Mouse (Mus musculus) hindbrain, embryonic 13.5 days (tissue): ENCODE measurements around the gene Ankrd66. TPM values are rescaled to one million over a fixed set of nuclear protein-coding genes. Genes with fewer than 3 reads are reported as not detected.

Source experiments
- ATAC-seq: fragments of 200-750 bp; cut with Nextera tagmentation; 2 replicates; pipeline ENCODE4 v1.8.0; 2017; ENCODE audit warnings: moderate TSS enrichment; ENCODE audit not compliant: low FRiP score
- H3K27ac ChIP-seq: fragments of 300-500 bp; sonication (generic); 2 replicates; pipeline ENCODE4 v1.5.1; 2015; ENCODE audit warnings: inconsistent platforms, mild to moderate bottlenecking, moderate library complexity
- H3K27me3 ChIP-seq: fragments of 300-500 bp; sonication (generic); 2 replicates; pipeline ENCODE4 v1.6.1; 2015; ENCODE audit warnings: mild to moderate bottlenecking, inconsistent platforms
- H3K36me3 ChIP-seq: fragments of 300-500 bp; sonication (generic); 2 replicates; pipeline ENCODE4 v1.6.1; 2015; ENCODE audit warnings: mild to moderate bottlenecking, inconsistent platforms
- H3K4me1 ChIP-seq: fragments of 300-500 bp; sonication (generic); replicated peaks from 2 replicates; pipeline ENCODE4 v1.6.1; 2015; ENCODE audit warnings: inconsistent platforms
- H3K4me2 ChIP-seq: fragments of 300-500 bp; sonication (generic); 2 replicates; pipeline ENCODE4 v1.6.1; 2015; ENCODE audit warnings: inconsistent platforms, mild to moderate bottlenecking, moderate library complexity
- H3K4me3 ChIP-seq: fragments of 300-500 bp; sonication (generic); 2 replicates; pipeline ENCODE4 v1.5.1; 2015; ENCODE audit warnings: mild to moderate bottlenecking, inconsistent platforms
- H3K9ac ChIP-seq: fragments of 300-500 bp; sonication (generic); 2 replicates; pipeline ENCODE4 v1.6.1; 2015; ENCODE audit warnings: mild to moderate bottlenecking, inconsistent platforms
- H3K9me3 ChIP-seq: fragments of 300-500 bp; sonication (generic); 2 replicates; pipeline ENCODE4 v1.6.1; 2016; ENCODE audit warnings: inconsistent platforms
- WGBS: fragments of 180-500 bp; shearing (Covaris S2); methylation state at CpG from one replicate; pipeline ENCODE4 v1.1.7; 2015; 5-methylcytosine and 5-hydroxymethylcytosine counted together
- polyA plus RNA-seq: library from polyadenylated mRNA; unstranded; fragments of >200 nt; fragmentation: Nextera tagmentation; extraction: Ambion mirVana; gene quantifications from 2 replicates; pipeline ENCODE4 v1.2.1, GENCODE M21; 2015

Ankrd66 gene
- polyA plus RNA-seq, 1 experiment from 2014 or later = 2.3 TPM

GRCm38 (mm10) chr17:43531192-43531591 is 12.2 kb downstream of the Ankrd66 start:
- no peak overlapping the region for H3K4me3 ChIP-seq
- H3K4me2 ChIP-seq = no peak overlapping the region
- no peak for ATAC-seq
- no peaks in the 10 kb centered on the region for H3K27me3 ChIP-seq
- 95% methylated on average over 4 of the region's 4 CpGs for WGBS
- no peak overlapping the region for H3K27ac ChIP-seq
- peaks cover 10% of the 10 kb centered on the region for H3K4me1 ChIP-seq
- no peaks in the 10 kb centered on the region for H3K9me3 ChIP-seq
- no peak overlapping the region for H3K9ac ChIP-seq
- H3K36me3 ChIP-seq = no peaks in the 10 kb centered on the region

GRCm38 (mm10) chr17:43530507-43530906 is 12.9 kb downstream of the Ankrd66 start:
- H3K4me3 ChIP-seq = no peak overlapping the region
- H3K36me3 ChIP-seq = no peaks in the 10 kb centered on the region
- H3K4me1 ChIP-seq = peaks cover 10% of the 10 kb centered on the region
- ATAC-seq = no peak
- no peak overlapping the region for H3K9ac ChIP-seq
- H3K27me3 ChIP-seq = no peaks in the 10 kb centered on the region
- WGBS = 75% methylated on average over 2 of the region's 2 CpGs
- H3K9me3 ChIP-seq = no peaks in the 10 kb centered on the region
- H3K4me2 ChIP-seq = no peak overlapping the region
- H3K27ac ChIP-seq = no peak overlapping the region

- Histone ChIP-seq H3K27ac (no peak overlapping the region), H3K9me3 (no peaks in the 10 kb centered on the region), H3K36me3 (no peaks in the 10 kb centered on the region), H3K4me3 (no peak overlapping the region), H3K9ac (no peak overlapping the region), H3K27me3 (no peaks in the 10 kb centered on the region), H3K4me2 (no peak overlapping the region), H3K4me1 (no peaks in the 10 kb centered on the region)
- WGBS = 82% methylated on average over 3 of the region's 3 CpGs
- no peak for ATAC-seq
These were observed 23.3 kb downstream of the Ankrd66 start for GRCm38 (mm10) chr17:43520166-43520565.

GRCm38 (mm10) chr17:43518644-43519409 is 24.6 kb downstream of the Ankrd66 start:
- Histone ChIP-seq H3K36me3 (no peaks in the 10 kb centered on the region), H3K9me3 (0 out of 2 replicates have a peak, but pooled peaks cover 10% of the 10 kb centered on the region), H3K4me1 (no peaks in the 10 kb centered on the region), H3K27me3 (no peaks in the 10 kb centered on the region), H3K4me3 (no peak overlapping the region), H3K9ac (no peak overlapping the region), H3K27ac (no peak overlapping the region), H3K4me2 (no peak overlapping the region)
- ATAC-seq = peak; percentile 81
- 30% methylated on average over 18 of the region's 18 CpGs for WGBS

- Histone ChIP-seq H3K27ac (no peak overlapping the region), H3K36me3 (no peaks in the 10 kb centered on the region), H3K9me3 (0 out of 2 replicates have a peak, but pooled peaks cover 10% of the 10 kb centered on the region), H3K4me2 (no peak overlapping the region), H3K9ac (no peak overlapping the region), H3K27me3 (no peaks in the 10 kb centered on the region), H3K4me3 (no peak overlapping the region), H3K4me1 (no peaks in the 10 kb centered on the region)
- ATAC-seq = no peak
- 66% methylated on average over 4 of the region's 4 CpGs for WGBS
These were observed 32.7 kb downstream of the Ankrd66 start for GRCm38 (mm10) chr17:43510782-43511181.

- H3K27me3 ChIP-seq = no peaks in the 10 kb centered on the region
- H3K27ac ChIP-seq = no peak overlapping the region
- no peaks in the 10 kb centered on the region for H3K9me3 ChIP-seq
- H3K4me3 ChIP-seq = no peak overlapping the region
- H3K36me3 ChIP-seq = no peaks in the 10 kb centered on the region
- 74% methylated on average over 6 of the region's 6 CpGs for WGBS
- ATAC-seq = no peak
- no peaks in the 10 kb centered on the region for H3K4me1 ChIP-seq
- H3K9ac ChIP-seq = no peak overlapping the region
- H3K4me2 ChIP-seq = no peak overlapping the region
These were observed 38.9 kb downstream of the Ankrd66 start for GRCm38 (mm10) chr17:43504594-43504934.

GRCm38 (mm10) chr17:43503861-43504593 is 39.4 kb downstream of the Ankrd66 start:
- H3K9ac ChIP-seq = no peak overlapping the region
- no peaks in the 10 kb centered on the region for H3K27me3 ChIP-seq
- H3K27ac ChIP-seq = no peak overlapping the region
- no peak overlapping the region for H3K4me3 ChIP-seq
- no peaks in the 10 kb centered on the region for H3K9me3 ChIP-seq
- no peaks in the 10 kb centered on the region for H3K4me1 ChIP-seq
- H3K4me2 ChIP-seq = no peak overlapping the region
- no peak for ATAC-seq
- 68% methylated on average over 4 of the region's 4 CpGs for WGBS
- no peaks in the 10 kb centered on the region for H3K36me3 ChIP-seq

GRCm38 (mm10) chr17:43502592-43502991 is 40.8 kb downstream of the Ankrd66 start, which contains the start of gene Mep1a:
Gene Mep1a, minus strand, starts transcription at chr17:43502812.
- Histone ChIP-seq H3K4me1 (no peaks in the 10 kb centered on the region), H3K36me3 (no peaks in the 10 kb centered on the region), H3K9me3 (no peaks in the 10 kb centered on the region), H3K27ac (no peak within 1 kb of the TSS), H3K27me3 (no peaks in the 10 kb centered on the region), H3K4me2 (no peak within 1 kb of the TSS), H3K4me3 (no peak within 1 kb of the TSS), H3K9ac (no peak within 1 kb of the TSS)
- no peak for ATAC-seq
- 90% methylated on average over 9 of the region's 9 CpGs for WGBS

- 96% methylated on average over 5 of the region's 5 CpGs for WGBS
- no peak for ATAC-seq
- Histone ChIP-seq H3K36me3 (no peaks in the 10 kb centered on the region), H3K27me3 (no peaks in the 10 kb centered on the region), H3K27ac (no peak overlapping the region), H3K4me2 (no peak overlapping the region), H3K4me3 (no peak overlapping the region), H3K9ac (no peak overlapping the region), H3K9me3 (no peaks in the 10 kb centered on the region), H3K4me1 (no peaks in the 10 kb centered on the region)
These were observed 41.8 kb downstream of the Ankrd66 start for GRCm38 (mm10) chr17:43501631-43502030.

- WGBS = 81% methylated on average over 3 of the region's 3 CpGs
- ATAC-seq = no peak
- Histone ChIP-seq H3K9ac (no peak overlapping the region), H3K9me3 (no peaks in the 10 kb centered on the region), H3K27ac (no peak overlapping the region), H3K36me3 (no peaks in the 10 kb centered on the region), H3K4me2 (no peak overlapping the region), H3K4me3 (no peak overlapping the region), H3K27me3 (no peaks in the 10 kb centered on the region), H3K4me1 (no peaks in the 10 kb centered on the region)
These were observed 42.2 kb downstream of the Ankrd66 start for GRCm38 (mm10) chr17:43501223-43501622.

GRCm38 (mm10) chr17:43500513-43500912 is 42.9 kb downstream of the Ankrd66 start:
- H3K4me3 ChIP-seq = no peak overlapping the region
- no peaks in the 10 kb centered on the region for H3K4me1 ChIP-seq
- no peak overlapping the region for H3K4me2 ChIP-seq
- no peak overlapping the region for H3K9ac ChIP-seq
- no peak for ATAC-seq
- WGBS = 90% methylated on average over 1 of the region's 1 CpGs
- H3K27ac ChIP-seq = no peak overlapping the region
- no peaks in the 10 kb centered on the region for H3K9me3 ChIP-seq
- no peaks in the 10 kb centered on the region for H3K36me3 ChIP-seq
- no peaks in the 10 kb centered on the region for H3K27me3 ChIP-seq

GRCm38 (mm10) chr17:43497521-43497920 is 45.9 kb downstream of the Ankrd66 start:
- Histone ChIP-seq H3K4me2 (no peak overlapping the region), H3K9ac (no peak overlapping the region), H3K4me1 (no peaks in the 10 kb centered on the region), H3K27me3 (no peaks in the 10 kb centered on the region), H3K27ac (no peak overlapping the region), H3K36me3 (no peaks in the 10 kb centered on the region), H3K9me3 (no peaks in the 10 kb centered on the region), H3K4me3 (no peak overlapping the region)
- 91% methylated on average over 4 of the region's 4 CpGs for WGBS
- no peak for ATAC-seq

GRCm38 (mm10) chr17:43495502-43495901 is 47.9 kb downstream of the Ankrd66 start:
- Histone ChIP-seq H3K9me3 (no peaks in the 10 kb centered on the region), H3K4me1 (no peaks in the 10 kb centered on the region), H3K27me3 (no peaks in the 10 kb centered on the region), H3K36me3 (no peaks in the 10 kb centered on the region), H3K4me2 (no peak overlapping the region), H3K4me3 (no peak overlapping the region), H3K27ac (no peak overlapping the region), H3K9ac (no peak overlapping the region)
- ATAC-seq = no peak
- 88% methylated on average over 5 of the region's 5 CpGs for WGBS
